Mouse (Mus musculus): ENCODE results near the gene Fads3. TPM values are rescaled to one million over a fixed set of nuclear protein-coding genes. Genes with fewer than 3 reads are reported as not detected.

Gene Fads3
- 54.5 and 64.1 TPM in 2 replicates for polyA plus RNA-seq (2015; fragmentation: Nextera tagmentation; extraction: Ambion mirVana)

DNA sequence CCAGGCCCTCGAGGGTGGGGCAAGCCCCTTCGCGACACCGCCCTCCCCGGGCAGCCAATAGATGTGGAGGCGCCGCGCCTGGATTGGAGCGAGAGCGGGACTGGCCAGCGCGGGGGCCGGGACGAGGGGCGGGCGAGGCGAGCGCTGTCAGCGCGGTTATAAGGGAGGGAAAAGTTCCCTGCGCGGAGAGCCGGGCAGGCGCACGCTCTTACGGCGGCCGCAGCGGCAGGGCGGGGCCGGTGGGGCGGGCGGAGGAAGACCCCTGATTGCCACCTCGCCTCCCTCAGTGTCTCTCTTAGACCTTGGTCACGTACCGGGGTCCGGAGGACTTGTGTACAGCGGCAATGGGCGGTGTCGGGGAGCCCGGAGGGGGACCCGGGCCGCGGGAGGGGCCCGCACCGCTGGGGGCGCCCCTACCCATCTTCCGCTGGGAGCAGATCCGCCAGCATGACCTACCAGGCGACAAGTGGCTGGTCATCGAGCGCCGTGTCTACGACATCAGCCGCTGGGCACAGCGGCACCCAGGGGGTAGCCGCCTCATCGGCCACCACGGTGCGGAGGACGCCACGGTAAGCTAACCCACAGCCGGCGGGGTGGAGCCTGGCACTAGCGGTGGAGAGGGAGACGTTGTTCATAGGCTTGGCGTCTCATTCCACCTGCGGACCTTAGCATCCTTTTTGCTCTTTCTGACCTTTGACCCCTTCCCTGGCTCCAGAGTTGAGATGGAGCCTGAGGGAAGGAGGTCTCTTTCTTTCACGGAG lies at the start of gene Fads3:
Gene Fads3, plus strand, starts transcription at position 182 of the 761 bp plus-strand sequence.
- no peaks in the 10 kb centered on the region for H3K9me3 ChIP-seq
- H3K4me1 ChIP-seq = peaks cover 86% of the 10 kb centered on the region
- H3K27ac ChIP-seq = peak within 1 kb of the TSS; percentile 93
- H3K4me2 ChIP-seq = peak within 1 kb of the TSS; percentile 88
- H3K9ac ChIP-seq = peak within 1 kb of the TSS; percentile 83
- peak; percentile 91 for ATAC-seq (ENCODE audit: borderline replicate concordance, extremely low read depth, low FRiP score, low TSS enrichment)
- WGBS = 0% methylated on average over 60 of the region's 69 CpGs
- H3K36me3 ChIP-seq = 0 out of 2 replicates have a peak, but pooled peaks cover 3% of the 10 kb centered on the region
- no peaks in the 10 kb centered on the region for H3K27me3 ChIP-seq
- H3K4me3 ChIP-seq = peak within 1 kb of the TSS; percentile 80

DNA sequence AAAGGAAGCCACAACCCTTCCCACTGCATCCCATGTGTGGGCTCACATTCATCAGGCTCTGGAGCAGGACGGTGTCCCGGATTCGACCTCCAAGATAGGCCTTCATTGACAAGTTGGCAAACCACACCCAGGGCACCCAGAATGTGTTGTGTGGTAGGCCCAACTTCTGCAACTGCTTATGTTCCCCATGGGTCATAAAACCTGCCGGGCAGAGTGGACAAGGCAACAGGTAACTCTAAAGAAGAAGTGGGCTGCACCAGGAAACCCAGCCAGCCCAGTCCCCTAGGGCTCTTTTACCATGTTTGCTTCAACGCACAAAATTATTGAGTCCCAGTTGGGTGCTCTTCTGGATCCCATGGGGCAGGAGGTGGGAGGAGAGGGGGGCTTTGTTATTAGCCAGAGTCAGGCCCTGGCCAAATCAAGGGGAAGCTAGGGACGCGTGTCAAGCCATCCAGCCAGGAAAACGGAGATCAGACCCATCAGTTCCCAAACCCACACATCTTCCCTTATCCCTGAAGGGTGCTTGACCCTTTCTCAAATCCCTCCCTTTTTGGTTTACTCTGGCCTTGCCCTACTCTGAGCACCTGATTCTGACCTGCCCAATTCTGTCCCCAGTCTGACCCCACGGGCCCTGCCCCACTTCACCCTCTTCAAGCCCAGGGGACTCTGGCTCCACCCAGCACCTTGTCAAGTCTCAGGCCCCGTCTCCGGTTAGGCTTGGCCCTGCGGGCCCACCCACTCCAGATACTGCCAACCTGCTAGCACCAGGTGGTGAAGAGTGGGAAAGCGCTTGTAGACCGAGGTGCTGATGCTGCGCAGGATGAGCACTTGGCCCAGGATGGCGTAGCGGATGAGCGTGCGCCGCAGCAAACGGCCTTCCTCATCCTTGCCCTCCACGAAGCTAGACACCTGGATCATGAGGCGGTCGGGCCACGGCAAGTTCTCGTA lies 49.1 kb upstream of the Fads3 start:
- Histone ChIP-seq H3K4me2 (peak overlapping the region; percentile 49), H3K9ac (no peak overlapping the region), H3K4me3 (peak overlapping the region; percentile 22), H3K36me3 (no peaks in the 10 kb centered on the region), H3K4me1 (peaks cover 15% of the 10 kb centered on the region), H3K9me3 (no peaks in the 10 kb centered on the region), H3K27ac (no peak overlapping the region), H3K27me3 (no peaks in the 10 kb centered on the region)
- WGBS = 47% methylated on average over 26 of the region's 26 CpGs
- ATAC-seq (ENCODE audit: borderline replicate concordance, extremely low read depth, low FRiP score, low TSS enrichment) = peak; percentile 25; the same call in 1 of the 2 replicates

DNA sequence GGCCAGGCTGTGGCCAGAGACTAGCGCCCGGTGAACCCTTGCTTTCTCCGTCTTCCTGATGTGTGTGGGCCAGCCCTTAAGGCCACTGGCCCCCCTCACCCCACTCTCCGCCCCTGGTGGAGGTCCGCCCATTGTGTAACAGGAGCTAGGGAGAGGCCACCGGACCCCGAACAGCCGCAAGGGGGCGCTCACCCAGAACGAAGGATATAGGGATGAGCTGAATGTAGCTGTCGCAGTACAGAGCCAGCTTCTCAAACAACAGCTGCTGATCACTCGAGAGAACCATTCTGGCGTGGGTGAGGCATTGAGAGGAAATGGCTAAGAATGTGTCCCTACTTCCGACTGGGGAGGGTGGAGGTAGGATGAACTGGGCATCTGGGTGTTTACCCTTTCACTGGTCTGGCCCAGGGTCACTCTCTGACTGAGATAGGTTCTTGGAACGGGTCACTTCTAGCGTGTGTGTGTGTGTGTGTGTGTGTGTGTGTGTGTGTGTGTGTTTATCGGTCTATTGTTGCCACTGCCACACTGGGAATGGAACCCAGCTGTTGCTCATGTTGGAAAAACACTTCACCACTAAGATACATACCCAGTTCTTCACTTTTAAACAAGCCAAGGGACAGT lies 48.2 kb upstream of the Fads3 start:
- Histone ChIP-seq H3K27me3 (no peaks in the 10 kb centered on the region), H3K27ac (no peak overlapping the region), H3K4me1 (peaks cover 15% of the 10 kb centered on the region), H3K4me2 (peak overlapping the region; percentile 49), H3K9ac (no peak overlapping the region; the same call in 1 of the 2 replicates), H3K4me3 (peak overlapping the region; percentile 22), H3K36me3 (no peaks in the 10 kb centered on the region), H3K9me3 (no peaks in the 10 kb centered on the region)
- 4% methylated on average over 17 of the region's 17 CpGs for WGBS
- peak; percentile 89 for ATAC-seq (ENCODE audit: borderline replicate concordance, extremely low read depth, low FRiP score, low TSS enrichment)

DNA sequence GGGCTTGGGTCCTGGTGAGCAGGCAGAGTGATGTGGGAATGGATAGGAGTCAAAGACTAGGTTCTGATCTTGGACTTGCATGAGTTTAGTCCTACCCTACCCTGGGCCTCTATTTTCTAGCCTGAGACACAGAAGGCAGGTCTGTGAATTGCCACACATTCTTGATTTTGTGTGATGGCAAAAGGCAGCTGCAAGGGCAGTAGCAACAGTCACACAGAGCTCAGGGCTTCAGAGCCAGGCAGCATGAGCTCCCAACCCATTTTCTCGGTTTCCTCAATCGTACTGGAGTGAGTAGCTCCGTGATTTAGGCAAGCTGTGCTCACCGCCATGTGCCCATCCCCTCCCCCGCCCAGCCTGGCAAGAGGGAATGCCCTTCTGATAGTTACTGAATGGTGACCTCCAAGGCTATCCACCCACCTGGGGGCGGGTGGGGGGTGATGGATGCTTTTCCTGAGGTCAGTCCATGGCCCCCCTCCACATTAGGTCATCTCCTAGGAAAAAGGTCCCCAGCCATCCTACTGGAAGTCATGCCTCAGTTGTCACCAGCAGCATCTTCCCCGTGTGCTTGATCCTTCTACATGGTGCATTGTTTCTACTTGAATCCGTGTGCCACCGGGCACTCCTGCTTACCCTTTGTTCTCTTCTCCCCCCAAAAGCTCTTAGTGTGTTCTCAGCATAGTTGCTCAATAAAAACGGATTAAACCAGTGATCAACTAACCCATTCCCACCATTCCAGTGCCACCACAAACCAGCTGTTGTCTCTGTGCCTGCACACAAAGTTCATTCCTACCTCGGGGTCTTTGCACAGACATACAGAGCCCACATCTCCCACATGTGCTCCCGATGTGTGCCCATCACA lies 43.9 kb upstream of the Fads3 start:
- Histone ChIP-seq H3K27me3 (no peaks in the 10 kb centered on the region), H3K9me3 (no peaks in the 10 kb centered on the region), H3K4me3 (no peak overlapping the region), H3K27ac (no peak overlapping the region), H3K36me3 (no peaks in the 10 kb centered on the region), H3K4me2 (no peak overlapping the region), H3K9ac (no peak overlapping the region), H3K4me1 (peaks cover 15% of the 10 kb centered on the region)
- ATAC-seq (ENCODE audit: borderline replicate concordance, extremely low read depth, low FRiP score, low TSS enrichment) = no peak
- 65% methylated on average over 12 of the region's 12 CpGs for WGBS

DNA sequence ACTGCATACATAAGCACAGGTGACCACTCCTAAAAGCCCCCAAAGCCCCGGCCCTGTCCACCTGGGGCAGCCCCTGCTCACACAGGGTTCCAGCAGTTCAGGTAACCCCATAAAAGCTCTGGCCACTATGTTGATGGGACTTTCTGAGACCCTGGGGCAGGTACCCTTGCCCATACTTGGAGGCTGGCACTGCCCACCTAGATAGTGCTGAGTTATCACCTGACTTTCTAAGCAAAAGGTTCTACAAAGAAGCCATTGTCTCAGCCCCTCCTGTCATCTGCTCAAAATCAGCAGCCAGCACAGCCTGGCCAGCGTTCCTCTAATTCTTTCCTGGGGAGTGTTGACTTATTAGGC lies 43.3 kb upstream of the Fads3 start:
- Histone ChIP-seq H3K27me3 (no peaks in the 10 kb centered on the region), H3K9me3 (no peaks in the 10 kb centered on the region), H3K27ac (no peak overlapping the region), H3K4me3 (no peak overlapping the region), H3K4me1 (peaks cover 9% of the 10 kb centered on the region), H3K9ac (no peak overlapping the region), H3K4me2 (no peak overlapping the region), H3K36me3 (no peaks in the 10 kb centered on the region)
- 56% methylated on average over 2 of the region's 2 CpGs for WGBS
- no peak for ATAC-seq (ENCODE audit: borderline replicate concordance, extremely low read depth, low FRiP score, low TSS enrichment)

DNA sequence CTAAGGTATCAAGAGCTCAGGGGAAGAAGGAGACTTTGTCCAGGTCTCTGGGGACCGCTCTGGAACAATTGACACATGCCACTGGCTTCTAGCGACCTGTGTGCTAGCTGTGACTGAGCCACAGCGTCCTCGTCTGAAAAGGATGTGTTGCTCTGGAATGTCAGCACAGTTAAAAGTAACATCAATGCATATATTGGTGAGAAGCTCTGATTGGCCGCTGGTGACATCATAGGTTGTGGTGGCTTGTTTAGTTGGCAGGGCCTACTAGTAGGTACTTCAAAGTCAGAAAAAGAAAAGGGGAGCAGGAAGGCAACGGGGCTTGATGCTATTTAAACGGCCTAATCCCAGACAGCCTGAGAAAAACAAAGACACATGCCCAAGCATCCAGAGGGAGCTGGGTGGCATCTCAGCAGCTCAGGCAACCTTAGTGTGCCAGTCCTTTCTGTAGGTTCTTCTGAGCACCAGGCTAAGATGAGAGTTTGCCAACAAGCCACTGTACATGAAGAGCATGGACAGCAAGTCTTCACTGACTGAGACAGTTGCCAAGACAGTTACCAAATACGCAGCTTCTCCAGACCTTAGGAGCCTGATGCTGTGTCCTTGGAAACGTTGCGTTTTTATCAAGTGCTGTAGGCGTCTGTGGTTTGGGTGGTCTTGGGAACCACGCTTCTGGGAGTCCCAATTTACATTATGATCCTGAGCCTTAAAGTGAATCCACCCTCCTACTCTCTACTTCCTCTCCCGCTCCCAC lies 42.5 kb upstream of the Fads3 start:
- 56% methylated on average over 13 of the region's 13 CpGs for WGBS
- Histone ChIP-seq H3K27me3 (no peaks in the 10 kb centered on the region), H3K4me2 (no peak overlapping the region), H3K9ac (no peak overlapping the region), H3K9me3 (no peaks in the 10 kb centered on the region), H3K27ac (no peak overlapping the region), H3K4me3 (no peak overlapping the region), H3K36me3 (no peaks in the 10 kb centered on the region), H3K4me1 (0 out of 2 replicates have a peak, but pooled peaks cover 3% of the 10 kb centered on the region)
- no peak for ATAC-seq (ENCODE audit: borderline replicate concordance, extremely low read depth, low FRiP score, low TSS enrichment)

DNA sequence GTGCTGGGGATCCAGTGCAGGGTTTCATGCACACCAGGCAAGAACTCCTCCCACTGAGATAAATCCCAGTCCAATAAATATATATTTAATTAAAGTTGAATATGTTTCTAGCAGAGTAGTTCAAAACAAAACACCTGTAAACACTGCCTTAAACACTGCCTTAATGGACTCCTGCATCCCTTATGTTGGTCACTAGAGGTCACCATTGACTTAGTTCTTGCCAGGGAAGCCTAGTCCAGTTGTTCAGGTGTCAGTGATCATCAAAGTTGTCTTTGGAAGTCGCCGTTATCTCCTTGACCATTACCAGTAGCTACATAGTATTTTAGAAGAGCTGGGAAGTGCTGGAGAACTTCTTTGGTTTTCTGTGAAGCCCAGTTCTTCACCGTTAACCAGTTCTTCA lies 41.0 kb upstream of the Fads3 start:
- Histone ChIP-seq H3K27ac (no peak overlapping the region), H3K9ac (no peak overlapping the region)
- ATAC-seq (ENCODE audit: borderline replicate concordance, extremely low read depth, low FRiP score, low TSS enrichment) = no peak

DNA sequence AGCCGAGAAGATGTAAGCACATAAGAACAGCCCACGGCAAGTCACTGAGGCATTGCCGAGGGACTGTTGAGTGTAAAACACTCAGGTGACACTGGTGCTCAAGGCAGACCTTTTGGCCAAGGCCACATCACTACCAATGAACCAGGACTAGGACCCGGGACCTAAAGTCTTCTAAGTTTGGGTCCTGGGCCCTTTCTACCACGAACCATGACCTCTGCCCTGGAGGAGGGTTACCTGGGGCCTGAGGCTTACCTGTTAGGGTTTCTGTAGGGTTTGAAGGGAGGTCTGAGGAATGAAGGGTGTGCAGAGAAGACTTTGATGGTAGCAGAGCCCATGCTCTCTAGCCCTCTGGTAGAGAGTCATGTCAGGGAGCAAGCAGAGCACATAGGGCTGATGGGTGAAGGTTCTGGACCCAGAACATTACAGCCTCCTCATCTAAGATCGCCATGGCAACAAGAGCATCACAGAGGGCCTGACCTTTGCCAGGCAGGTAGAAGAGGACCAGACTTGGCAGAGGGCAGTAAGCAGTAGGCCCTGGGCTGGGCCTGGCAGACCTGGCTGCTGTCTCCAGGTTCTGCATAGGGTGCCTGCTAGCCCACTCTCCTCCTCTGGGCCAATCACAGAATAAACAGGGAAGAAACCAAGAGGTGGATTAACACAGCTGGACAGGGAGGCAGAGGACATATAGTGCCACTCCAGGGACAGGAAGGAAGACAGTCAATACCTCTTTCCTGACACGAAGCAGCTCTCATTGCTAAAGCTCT lies 40.0 kb upstream of the Fads3 start, which contains the start of the genes Best1 and Rab3il1:
Gene Best1, minus strand, starts transcription at position 428 of the 764 bp plus-strand sequence.
Gene Rab3il1, plus strand, starts transcription at position 464 of the 764 bp plus-strand sequence.
- H3K9ac ChIP-seq = no peak within 1 kb of the TSS
- H3K27me3 ChIP-seq = no peaks in the 10 kb centered on the region
- 0 out of 2 replicates have a peak, but pooled peaks cover 3% of the 10 kb centered on the region for H3K4me1 ChIP-seq
- H3K36me3 ChIP-seq = no peaks in the 10 kb centered on the region
- no peak within 1 kb of the TSS for H3K27ac ChIP-seq
- no peaks in the 10 kb centered on the region for H3K9me3 ChIP-seq
- 70% methylated on average over 7 of the region's 7 CpGs for WGBS
- H3K4me2 ChIP-seq = no peak within 1 kb of the TSS
- H3K4me3 ChIP-seq = no peak within 1 kb of the TSS
- no peak for ATAC-seq (ENCODE audit: borderline replicate concordance, extremely low read depth, low FRiP score, low TSS enrichment)

More for the DNA sequence above, 41.0 kb upstream of the Fads3 start:
- Histone ChIP-seq H3K4me3 (no peak overlapping the region), H3K4me1 (0 out of 2 replicates have a peak, but pooled peaks cover 3% of the 10 kb centered on the region), H3K4me2 (no peak overlapping the region), H3K27me3 (no peaks in the 10 kb centered on the region), H3K9me3 (no peaks in the 10 kb centered on the region), H3K36me3 (no peaks in the 10 kb centered on the region)
- WGBS = 14% methylated on average over 3 of the region's 3 CpGs

DNA sequence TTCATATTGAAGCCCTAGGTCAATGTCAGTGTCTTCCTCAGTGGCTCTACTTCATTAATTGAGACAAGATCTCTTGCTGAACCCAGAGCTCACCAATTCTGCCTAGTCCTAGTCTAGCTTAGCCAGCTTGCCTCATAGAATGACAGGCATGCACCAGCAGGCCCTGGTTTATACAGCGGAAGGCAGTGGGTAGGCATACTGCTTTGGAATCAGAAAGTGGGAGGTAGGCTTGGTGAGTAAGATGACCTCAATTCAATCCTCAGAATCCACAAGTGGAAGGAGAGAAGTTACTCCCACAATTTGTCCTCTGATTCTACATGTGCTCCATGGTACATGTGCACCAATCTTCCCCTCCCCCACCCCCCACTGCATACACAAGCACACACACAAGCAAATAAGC lies 37.7 kb upstream of the Fads3 start:
- no peaks in the 10 kb centered on the region for H3K9me3 ChIP-seq
- no peak overlapping the region for H3K4me3 ChIP-seq
- H3K4me1 ChIP-seq = no peaks in the 10 kb centered on the region
- no peaks in the 10 kb centered on the region for H3K27me3 ChIP-seq
- WGBS = 93% methylated on average over 1 of the region's 1 CpGs
- no peak for ATAC-seq (ENCODE audit: borderline replicate concordance, extremely low read depth, low FRiP score, low TSS enrichment)
- H3K4me2 ChIP-seq = no peak overlapping the region
- H3K9ac ChIP-seq = no peak overlapping the region
- H3K27ac ChIP-seq = no peak overlapping the region
- H3K36me3 ChIP-seq = no peaks in the 10 kb centered on the region

DNA sequence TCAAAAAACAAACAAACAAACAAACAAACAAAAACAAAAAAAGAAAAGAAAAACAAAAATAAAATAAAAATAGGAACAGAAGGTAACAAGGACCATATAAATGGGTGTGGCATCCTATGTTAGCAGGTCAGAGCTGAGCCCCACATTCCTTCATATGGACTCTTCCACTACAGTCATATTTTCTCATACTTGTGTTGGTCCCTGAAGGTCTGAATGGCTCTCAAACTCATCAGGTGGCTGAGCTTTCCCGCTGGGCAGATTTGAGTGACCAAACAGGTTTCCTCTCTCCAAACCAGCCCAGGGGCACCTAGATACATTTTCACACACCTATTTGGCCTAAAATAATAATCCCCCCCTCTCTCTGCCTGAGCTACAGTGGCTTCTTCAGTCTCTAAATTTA lies 30.0 kb upstream of the Fads3 start:
- Histone ChIP-seq H3K4me1 (peaks cover 33% of the 10 kb centered on the region), H3K4me3 (no peak overlapping the region), H3K4me2 (no peak overlapping the region), H3K9ac (no peak overlapping the region), H3K27ac (no peak overlapping the region), H3K27me3 (no peaks in the 10 kb centered on the region), H3K36me3 (no peaks in the 10 kb centered on the region), H3K9me3 (no peaks in the 10 kb centered on the region)
- no peak for ATAC-seq (ENCODE audit: borderline replicate concordance, extremely low read depth, low FRiP score, low TSS enrichment)
- 48% methylated on average over 1 of the region's 1 CpGs for WGBS
